Mouse (Mus musculus): ENCODE data around the gene Acap2.

- TF ChIP-seq MAX (IDR thresholded peaks at IDR 0.05; ENCODE audit: low read length) (no peak), CTCF (conservative IDR thresholded peaks at IDR 0.05 in 1 of 2, IDR thresholded peaks at IDR 0.05 in 1 of 2; ENCODE audit: low read depth in 2 of 2, low read length in 2 of 2) (no peak), POLR2A (IDR thresholded peaks at IDR 0.05; ENCODE audit: low read depth, low read length) (no peak), SIN3A (IDR thresholded peaks at IDR 0.05; ENCODE audit: low read length) (no peak), ELF1 (IDR thresholded peaks at IDR 0.05; ENCODE audit: low read depth, low read length) (no peak), RAD21 (IDR thresholded peaks at IDR 0.05; ENCODE audit: low read depth, low read length) (no peak)
These were observed 46.4 kb upstream of the Acap2 start for GRCm38 (mm10) chr16:31247442-31247841.

All from CH12.LX (cell line).